Mouse (Mus musculus): Measurements from ENCODE around the gene Sez6l2.
A peak's percentile ranks its signal among the peaks of the same experiment; 100 is the strongest.
"Not testable (repeated sequence)": the region's sequence is repeated elsewhere in the genome, so short reads cannot be mapped to it uniquely, and the experiment has no call there.

Gene Sez6l2

GRCm38 (mm10) chr7:126949793-126950646 is at the start of gene Sez6l2:
TSS of gene Sez6l2 (plus strand) at chr7:126950563.
- peak; percentile 93 for DNase-seq (ENCODE audit: low read depth, low spot score)

GRCm38 (mm10) chr7:126905590-126905989 is 44.8 kb upstream of the Sez6l2 start:
- no peak for DNase-seq (ENCODE audit: low read depth, low spot score)

- DNase-seq (ENCODE audit: low read depth, low spot score): no peak
Measured at GRCm38 (mm10) chr7:126914844-126915243, 35.5 kb upstream of the Sez6l2 start.

GRCm38 (mm10) chr7:126918356-126918755 is 32.0 kb upstream of the Sez6l2 start:
- not testable (repeated sequence) for DNase-seq (ENCODE audit: low read depth, low spot score)

GRCm38 (mm10) chr7:126919973-126920372 is 30.4 kb upstream of the Sez6l2 start:
- DNase-seq (ENCODE audit: low read depth, low spot score): no peak

- DNase-seq (ENCODE audit: low read depth, low spot score): no peak
Measured at GRCm38 (mm10) chr7:126921563-126921962, 28.8 kb upstream of the Sez6l2 start.

- no peak for DNase-seq (ENCODE audit: low read depth, low spot score)
Measured at GRCm38 (mm10) chr7:126922624-126923060, 27.7 kb upstream of the Sez6l2 start, which contains the start of gene Tmem219. TSS of gene Tmem219 (minus strand) at chr7:126922917.

GRCm38 (mm10) chr7:126923999-126924398 is 26.4 kb upstream of the Sez6l2 start:
- DNase-seq (ENCODE audit: low read depth, low spot score): peak; percentile 73

GRCm38 (mm10) chr7:126926299-126926698 is 24.1 kb upstream of the Sez6l2 start:
- DNase-seq (ENCODE audit: low read depth, low spot score): no peak

GRCm38 (mm10) chr7:126928384-126929037 is 21.9 kb upstream of the Sez6l2 start, which contains the start of gene Kctd13:
TSS of gene Kctd13 (plus strand) at chr7:126928879.
- peak; percentile 70 for DNase-seq (ENCODE audit: low read depth, low spot score)

- no peak for DNase-seq (ENCODE audit: low read depth, low spot score)
Measured at GRCm38 (mm10) chr7:126929046-126929445, 21.3 kb upstream of the Sez6l2 start.

GRCm38 (mm10) chr7:126932652-126933051 is 17.7 kb upstream of the Sez6l2 start:
- DNase-seq (ENCODE audit: low read depth, low spot score): no peak

GRCm38 (mm10) chr7:126941171-126941570 is 9.2 kb upstream of the Sez6l2 start:
- no peak for DNase-seq (ENCODE audit: low read depth, low spot score)

GRCm38 (mm10) chr7:126941801-126942200 is 8.6 kb upstream of the Sez6l2 start:
- DNase-seq (ENCODE audit: low read depth, low spot score): peak; percentile 62

- no peak for DNase-seq (ENCODE audit: low read depth, low spot score)
Measured at GRCm38 (mm10) chr7:126946530-126946929, 3.8 kb upstream of the Sez6l2 start.

GRCm38 (mm10) chr7:126948626-126949025 is 1.7 kb upstream of the Sez6l2 start:
- no peak for DNase-seq (ENCODE audit: low read depth, low spot score)

GRCm38 (mm10) chr7:126949403-126949792 is 965 bp upstream of the Sez6l2 start, which contains the start of gene Asphd1:
TSS of gene Asphd1 (minus strand) at chr7:126949582.
- no peak for DNase-seq (ENCODE audit: low read depth, low spot score)

- DNase-seq (ENCODE audit: low read depth, low spot score): no peak
Measured at GRCm38 (mm10) chr7:126950647-126951615, 568 bp downstream of the Sez6l2 start.

GRCm38 (mm10) chr7:126951741-126952140 is 1.4 kb downstream of the Sez6l2 start:
- DNase-seq (ENCODE audit: low read depth, low spot score): no peak

GRCm38 (mm10) chr7:126952646-126953045 is 2.3 kb downstream of the Sez6l2 start:
- no peak for DNase-seq (ENCODE audit: low read depth, low spot score)

- DNase-seq (ENCODE audit: low read depth, low spot score): no peak
Measured at GRCm38 (mm10) chr7:126955125-126955524, 4.8 kb downstream of the Sez6l2 start.

All from telencephalon, adult 2 months (tissue).